Mouse (Mus musculus) gastrocnemius, postnatal 36 days (tissue): Measurements from ENCODE around the gene Vps13d. TPM values are rescaled to one million over a fixed set of nuclear protein-coding genes. Genes with fewer than 3 reads are reported as not detected.

Source experiments
- DNase-seq, 2 experiments: peaks; one replicate each; pipeline ENCODE4 v3.0.0; 2022
- intact Hi-C: fragments of 180-260 bp; cut with DNase I; formaldehyde crosslinking; loops from one replicate; pipeline ENCODE4 v1.15.1; 2025
- total RNA-seq, 2 experiments: library from RNA; stranded (reverse); gene quantifications; 2 replicates each; pipeline ENCODE4 v1.2.3; 2021

Vps13d gene
- total RNA-seq, 2 experiments from 2014 or later: 28.4 to 31.1 TPM

- intact Hi-C loops: no loop called here
Observed at GRCm38 (mm10) chr4:145099853-145100252, 95.0 kb downstream of the Vps13d start.

GRCm38 (mm10) chr4:145099344-145099743 lies 95.5 kb downstream of the Vps13d start:
- no peak for DNase-seq
- intact Hi-C loops: no loop called here

More at GRCm38 (mm10) chr4:145099853-145100252, 95.0 kb downstream of the Vps13d start:
- no peak for DNase-seq

GRCm38 (mm10) chr4:145097974-145098373 lies 96.8 kb downstream of the Vps13d start:
- no peak for DNase-seq
- intact Hi-C loops: no loop called here

DNA sequence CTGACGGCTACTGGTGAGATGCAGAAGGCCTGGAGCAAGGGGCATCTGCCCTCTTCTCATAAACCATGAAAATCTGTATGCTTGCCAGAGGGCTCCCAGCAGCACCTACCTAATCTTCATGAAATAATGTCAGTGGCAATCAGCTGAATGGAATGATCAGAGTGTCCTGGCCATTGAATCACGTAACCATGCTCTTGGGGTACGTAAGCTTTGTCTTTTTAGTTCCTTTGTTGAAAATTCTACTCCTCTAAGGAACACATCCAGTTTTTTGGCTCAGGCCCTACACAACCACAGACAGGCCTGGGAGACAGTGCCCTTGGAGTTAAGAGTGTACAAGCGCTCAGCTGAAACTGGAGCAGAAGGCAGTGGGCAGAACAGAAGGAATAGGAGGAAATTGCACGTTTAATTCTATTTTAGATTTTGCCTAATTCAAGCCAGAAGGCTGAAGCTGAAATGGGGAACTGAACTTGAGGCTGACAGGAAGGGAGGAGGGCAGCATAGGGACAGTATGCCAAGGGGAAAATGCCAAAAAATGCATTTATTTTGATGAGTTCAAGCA lies 98.2 kb downstream of the Vps13d start:
- DNase-seq: no peak
- intact Hi-C loops: no loop called here

- intact Hi-C loops: no loop called here
Observed at GRCm38 (mm10) chr4:145086509-145086908, 108.3 kb downstream of the Vps13d start.

DNA sequence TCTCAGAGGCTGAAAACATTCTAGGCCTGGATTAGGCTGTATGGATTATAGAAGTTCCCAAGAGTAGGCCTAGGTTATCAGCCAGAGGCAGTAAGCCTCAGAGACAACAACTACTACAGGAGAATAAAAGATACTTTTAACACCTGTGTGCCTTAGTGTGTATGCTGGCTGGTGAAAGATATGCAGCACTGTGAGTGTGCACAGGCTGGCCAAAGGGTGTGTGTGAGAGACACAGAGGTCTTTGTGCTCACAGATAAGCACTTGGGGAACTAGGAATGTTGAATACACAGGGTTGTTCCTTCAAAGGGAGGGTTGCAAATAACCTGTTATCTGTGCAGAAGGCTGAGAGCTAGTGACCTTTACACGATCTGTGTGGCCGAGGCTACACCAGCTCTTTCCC lies 115.5 kb downstream of the Vps13d start:
- intact Hi-C loops: no loop called here
- no peak for DNase-seq

More at GRCm38 (mm10) chr4:145086509-145086908, 108.3 kb downstream of the Vps13d start:
- DNase-seq: no peak

DNA sequence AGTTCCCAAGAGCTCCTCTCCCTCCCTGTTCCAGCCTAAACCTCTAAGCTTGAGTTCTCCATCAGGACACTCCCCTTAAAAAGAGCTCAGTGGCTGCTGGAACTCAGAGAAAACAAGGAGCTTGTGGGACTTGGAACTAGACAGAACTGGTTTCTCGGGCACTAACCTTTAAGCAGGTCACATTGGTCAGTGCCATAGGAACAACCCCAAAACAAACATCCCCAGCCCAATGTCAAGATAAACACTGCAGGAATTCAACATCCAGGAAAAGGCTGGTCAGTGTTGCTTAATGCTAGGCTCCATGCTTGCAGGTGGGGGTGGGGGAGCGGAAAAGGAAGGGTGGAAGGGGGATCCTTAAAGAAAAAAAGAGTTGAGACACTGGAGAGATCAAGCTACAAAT lies 120.5 kb downstream of the Vps13d start:
- intact Hi-C loops: no loop called here

DNA sequence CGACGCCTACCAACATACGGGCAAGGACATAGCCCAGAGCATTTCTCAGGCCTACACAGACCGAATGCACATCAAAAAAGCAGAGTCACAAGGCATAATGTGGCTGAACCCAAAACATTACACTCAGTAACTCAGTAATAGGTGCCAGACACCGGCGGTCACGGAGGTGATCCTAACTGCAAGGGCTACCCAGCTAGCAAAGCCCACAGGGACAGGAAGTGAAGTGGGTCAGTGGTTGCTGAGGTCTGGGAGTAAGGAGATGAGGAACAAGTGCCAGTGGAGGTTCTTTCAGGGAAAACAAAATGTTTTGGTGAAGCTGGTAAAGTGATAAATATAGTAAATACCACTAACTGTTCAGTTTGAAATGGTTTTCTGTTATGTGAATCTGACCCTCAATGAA lies 121.1 kb downstream of the Vps13d start:
- intact Hi-C loops: no loop called here
- DNase-seq: no peak

More for the DNA sequence above, 120.5 kb downstream of the Vps13d start:
- DNase-seq: no peak

DNA sequence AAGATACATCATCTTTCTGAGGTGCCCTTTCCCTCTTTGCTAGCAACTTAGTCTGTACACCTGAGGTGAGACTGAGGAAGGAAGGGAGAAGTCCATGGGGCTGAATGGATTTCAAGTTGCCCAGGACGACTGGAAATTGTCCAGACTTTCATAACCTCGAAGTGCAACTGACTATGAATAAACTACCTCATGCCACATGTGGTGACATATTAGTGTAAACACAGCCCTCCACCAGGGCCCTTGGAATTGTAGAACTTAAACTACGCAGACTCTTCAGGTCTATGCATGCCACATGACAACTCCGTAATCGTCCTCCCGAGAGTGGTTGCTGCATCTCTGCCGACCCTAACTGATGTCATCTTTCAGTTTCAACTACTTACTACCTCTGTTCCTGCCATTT lies 122.9 kb downstream of the Vps13d start:
- no peak for DNase-seq
- intact Hi-C loops: no loop called here

- intact Hi-C loops: no loop called here
- no peak for DNase-seq
Observed at GRCm38 (mm10) chr4:145067019-145067680, 127.7 kb downstream of the Vps13d start.

DNA sequence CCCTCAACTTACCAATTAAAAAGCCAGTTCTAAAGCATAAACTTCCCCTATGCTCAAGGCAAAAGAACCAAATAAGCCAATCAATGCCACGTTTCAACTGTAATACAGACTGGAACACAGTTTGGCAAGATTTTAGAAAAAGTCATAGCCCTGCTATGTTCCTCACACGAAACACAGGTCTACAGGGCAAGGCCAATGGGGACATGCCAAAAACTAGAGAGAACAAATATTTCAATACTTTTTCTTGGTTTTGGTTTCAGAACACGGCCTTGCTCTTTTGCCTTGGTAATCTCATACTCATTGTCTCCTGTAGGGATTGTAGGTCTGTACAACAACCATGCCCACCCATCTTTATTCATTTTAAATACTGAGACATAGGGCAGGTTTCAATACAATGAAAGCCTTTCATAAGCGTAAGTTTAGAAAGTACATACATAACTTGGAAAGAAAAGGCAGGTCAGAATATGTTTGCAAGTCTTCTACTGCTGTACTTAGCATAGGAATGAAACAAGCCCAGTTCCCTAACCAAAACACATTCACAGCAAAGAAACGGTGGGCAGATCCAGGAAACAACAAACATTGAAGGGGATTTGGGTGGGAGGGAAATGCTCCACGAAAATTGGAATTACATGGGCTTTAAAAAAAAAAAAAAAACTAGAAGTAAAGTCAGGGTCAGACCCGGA lies 128.3 kb downstream of the Vps13d start:
- no peak for DNase-seq
- intact Hi-C loops: no loop called here

GRCm38 (mm10) chr4:145058749-145059442 lies 135.9 kb downstream of the Vps13d start:
- DNase-seq: no peak
- intact Hi-C loops: no loop called here

DNA sequence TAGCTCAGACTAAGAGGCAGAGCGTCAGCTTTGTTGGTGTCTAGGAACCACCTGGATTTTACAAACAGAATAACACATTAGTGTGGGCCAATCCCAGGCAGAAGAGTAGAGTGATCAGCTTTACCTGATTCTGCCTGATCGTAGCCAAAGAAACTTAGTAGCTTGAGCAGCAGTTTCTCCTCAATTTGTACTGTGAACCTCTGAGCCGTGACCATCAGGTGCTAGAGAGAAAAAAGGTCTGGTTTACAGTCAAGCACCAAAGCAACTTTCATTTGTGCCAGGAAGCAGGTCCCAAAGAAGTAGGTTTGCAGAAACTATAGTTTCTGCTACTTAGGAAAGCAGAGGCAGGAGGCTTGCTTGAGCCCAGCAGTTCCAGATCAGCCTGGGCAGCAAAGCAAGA lies 138.5 kb downstream of the Vps13d start:
- DNase-seq: no peak
- intact Hi-C loops: no loop called here

- DNase-seq: no peak
- intact Hi-C loops: no loop called here
Observed at GRCm38 (mm10) chr4:145055792-145056191, 139.0 kb downstream of the Vps13d start.

GRCm38 (mm10) chr4:145054369-145054768 lies 140.4 kb downstream of the Vps13d start:
- DNase-seq: no peak

DNA sequence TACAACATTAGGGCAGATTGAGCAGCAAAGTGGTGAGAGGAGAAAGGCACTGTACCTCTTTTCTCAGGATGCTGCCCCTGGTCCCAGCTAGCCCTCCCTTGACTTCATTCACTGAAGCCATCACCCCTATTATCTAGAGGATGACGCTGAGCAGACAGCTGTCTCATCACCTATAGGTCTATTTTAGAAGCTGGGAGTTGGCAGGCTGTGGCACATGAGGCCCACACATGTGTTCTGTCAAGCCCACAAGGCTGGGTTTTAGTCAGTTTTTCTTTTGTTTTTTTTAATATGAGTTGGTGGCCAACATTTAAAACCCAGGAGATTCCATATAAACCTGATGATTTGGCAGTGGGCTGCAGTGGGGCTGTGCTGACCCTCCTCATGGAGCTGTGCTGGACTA lies 142.1 kb downstream of the Vps13d start:
- DNase-seq: no peak
- intact Hi-C loops: no loop called here

More at GRCm38 (mm10) chr4:145054369-145054768, 140.4 kb downstream of the Vps13d start:
- intact Hi-C loops: no loop called here

GRCm38 (mm10) chr4:145052282-145052681 lies 142.5 kb downstream of the Vps13d start:
- intact Hi-C loops: no loop called here
- DNase-seq: no peak

GRCm38 (mm10) chr4:145051209-145051969 lies 143.4 kb downstream of the Vps13d start:
- DNase-seq: no peak
- intact Hi-C loops: no loop called here

DNA sequence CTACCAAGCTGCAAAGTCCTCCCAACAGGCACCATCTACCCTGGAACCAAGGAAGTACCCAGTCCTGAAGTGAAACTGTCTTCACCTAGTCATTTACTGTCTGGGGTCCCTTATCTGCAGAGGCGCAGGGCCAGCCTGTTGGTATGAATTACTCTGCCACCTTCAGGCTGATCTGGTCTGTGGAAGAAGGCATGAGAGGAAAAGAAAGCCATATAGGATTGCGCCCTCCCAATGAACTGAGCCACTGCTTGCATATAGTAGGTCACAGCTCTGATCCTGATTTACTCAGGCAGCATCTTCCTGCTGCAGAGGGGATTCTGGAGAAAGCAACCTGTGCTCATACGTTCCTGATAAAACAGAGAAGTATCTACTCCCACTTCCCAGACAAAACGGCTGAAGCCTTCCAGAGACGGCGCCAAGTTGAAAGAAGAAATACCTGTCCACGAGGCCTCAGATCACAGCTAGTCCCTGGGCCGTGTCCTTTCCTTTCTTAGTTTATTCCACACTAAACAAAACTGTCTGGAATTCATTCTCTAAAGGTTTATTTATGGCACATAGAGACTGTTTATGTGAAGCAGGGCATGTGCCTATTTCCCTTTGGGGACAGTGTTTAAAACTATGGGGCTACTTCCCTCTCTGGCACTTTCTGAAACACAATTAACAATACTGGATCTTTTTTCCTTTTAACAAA lies 144.1 kb downstream of the Vps13d start:
- intact Hi-C loops: no loop called here
- DNase-seq: no peak

- intact Hi-C loops: no loop called here
- no peak for DNase-seq
Observed at GRCm38 (mm10) chr4:145047964-145048363, 146.8 kb downstream of the Vps13d start.
